Mouse (Mus musculus) intestine, embryonic 14.5 days (tissue): Measurements from ENCODE around the gene Slc52a3. TPM values are rescaled to one million over a fixed set of nuclear protein-coding genes. Genes with fewer than 3 reads are reported as not detected.

ENCODE experiments used
- ATAC-seq: fragments of 200-750 bp; cut with Nextera tagmentation; replicated peaks from 2 replicates; pipeline ENCODE4 v1.8.0; 2017; ENCODE audit warnings: low read depth, moderate number of reproducible peaks, moderate TSS enrichment, moderate library complexity; ENCODE audit not compliant: low FRiP score, low TSS enrichment
- DNase-seq: peaks from one replicate; pipeline ENCODE4 v3.0.0-alpha.2; 2018; ENCODE audit warnings: low spot score
- H3K27ac ChIP-seq: fragments of 300-500 bp; sonication (generic); 2 replicates; pipeline ENCODE4 v1.5.1; 2014; ENCODE audit warnings: low read depth, mild to moderate bottlenecking, control low read depth
- H3K27me3 ChIP-seq: fragments of 300-500 bp; sonication (generic); replicated peaks from 2 replicates; pipeline ENCODE4 v1.6.1; 2014; ENCODE audit warnings: low read length, control low read depth; ENCODE audit not compliant: control insufficient read depth, insufficient read depth
- H3K36me3 ChIP-seq: fragments of 300-500 bp; sonication (generic); 2 replicates; pipeline ENCODE4 v1.6.1; 2014; ENCODE audit warnings: low read length, control low read depth; ENCODE audit not compliant: control insufficient read depth, insufficient read depth
- H3K4me1 ChIP-seq: fragments of 300-500 bp; sonication (generic); replicated peaks from 2 replicates; pipeline ENCODE4 v1.6.1; 2014; ENCODE audit warnings: low read length, control low read depth, mixed read lengths; ENCODE audit not compliant: control insufficient read depth, insufficient read depth
- H3K4me2 ChIP-seq: fragments of 300-500 bp; sonication (generic); 2 replicates; pipeline ENCODE4 v1.6.1; 2014; ENCODE audit warnings: low read length
- H3K4me3 ChIP-seq: fragments of 300-500 bp; sonication (generic); 2 replicates; pipeline ENCODE4 v1.5.1; 2014; ENCODE audit warnings: low read depth, low read length, control low read depth, mixed read lengths
- H3K9ac ChIP-seq: fragments of 300-500 bp; sonication (generic); 2 replicates; pipeline ENCODE4 v1.6.1; 2014; ENCODE audit warnings: mild to moderate bottlenecking, low read length
- H3K9me3 ChIP-seq: fragments of 300-500 bp; sonication (generic); 2 replicates; pipeline ENCODE4 v1.6.1; 2016; ENCODE audit warnings: low read length, control low read depth; ENCODE audit not compliant: control insufficient read depth
- WGBS: fragments of 180-500 bp; shearing (Covaris S2); extraction: QIAGEN DNeasy Blood & Tissue Kit; methylation state at CpG from one replicate; pipeline ENCODE4 v1.1.7; 2014; 5-methylcytosine and 5-hydroxymethylcytosine counted together
- polyA plus RNA-seq: library from polyadenylated mRNA; unstranded; fragments of >200 nt; fragmentation: Nextera tagmentation; extraction: Ambion mirVana; gene quantifications from 2 replicates; pipeline ENCODE4 v1.2.1, GENCODE M21; 2014

Gene Slc52a3
- polyA plus RNA-seq, 1 experiment from 2014 or later, result 1.8 TPM

DNA sequence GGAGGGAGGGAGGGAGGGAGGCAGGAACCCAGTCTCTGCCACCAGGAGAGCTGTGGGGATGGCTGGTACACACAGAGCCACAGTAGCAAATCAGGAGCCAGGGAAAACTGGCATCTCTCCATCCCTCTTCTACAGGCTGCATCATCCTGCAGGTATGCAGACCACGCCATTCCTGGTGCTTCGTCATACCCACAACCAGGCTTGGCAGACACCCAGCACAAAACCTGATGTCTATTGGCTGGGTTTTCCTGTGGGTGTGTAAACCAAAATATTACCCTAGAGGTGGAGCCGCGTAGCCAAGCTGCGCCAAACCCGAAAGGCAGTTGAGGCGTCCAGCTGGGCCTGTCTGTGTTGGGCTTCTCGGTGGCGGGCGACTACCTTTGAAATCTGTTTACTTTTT lies 33.8 kb upstream of the Slc52a3 start:
- Histone ChIP-seq H3K27ac (no peak overlapping the region), H3K4me3 (no peak overlapping the region), H3K9me3 (no peaks in the 10 kb centered on the region), H3K27me3 (no peaks in the 10 kb centered on the region), H3K4me2 (no peak overlapping the region), H3K36me3 (no peaks in the 10 kb centered on the region), H3K4me1 (0 out of 2 replicates have a peak, but pooled peaks cover 6% of the 10 kb centered on the region), H3K9ac (no peak overlapping the region)
- WGBS, result 55% methylated on average over 10 of the region's 10 CpGs
- DNase-seq, result no peak
- peak; percentile 63; the same call in 1 of the 2 replicates for ATAC-seq

DNA sequence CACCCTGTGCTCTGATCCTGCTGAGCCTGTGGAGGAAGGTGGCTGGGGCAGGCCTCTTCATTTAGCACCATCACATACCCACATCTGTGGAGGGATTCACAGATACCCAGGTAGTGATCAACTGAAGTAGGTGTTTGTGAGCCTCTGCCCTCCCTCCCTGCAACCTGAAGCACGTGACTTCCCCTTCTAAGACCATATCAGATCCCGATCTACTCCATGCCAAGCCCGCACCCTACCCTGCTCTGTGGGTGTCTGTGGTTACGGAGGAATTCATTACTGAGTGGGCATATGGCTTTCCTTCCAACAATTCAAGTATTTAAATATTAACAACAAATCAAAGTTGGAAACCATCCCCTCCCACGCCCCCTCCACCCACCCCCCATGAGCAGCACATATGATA lies 33.0 kb upstream of the Slc52a3 start:
- Histone ChIP-seq H3K36me3 (no peaks in the 10 kb centered on the region), H3K4me1 (0 out of 2 replicates have a peak, but pooled peaks cover 6% of the 10 kb centered on the region), H3K27me3 (no peaks in the 10 kb centered on the region), H3K4me2 (no peak overlapping the region), H3K27ac (no peak overlapping the region), H3K9ac (no peak overlapping the region), H3K9me3 (no peaks in the 10 kb centered on the region), H3K4me3 (no peak overlapping the region)
- ATAC-seq, result no peak
- no peak for DNase-seq
- WGBS, result 89% methylated on average over 5 of the region's 5 CpGs

DNA sequence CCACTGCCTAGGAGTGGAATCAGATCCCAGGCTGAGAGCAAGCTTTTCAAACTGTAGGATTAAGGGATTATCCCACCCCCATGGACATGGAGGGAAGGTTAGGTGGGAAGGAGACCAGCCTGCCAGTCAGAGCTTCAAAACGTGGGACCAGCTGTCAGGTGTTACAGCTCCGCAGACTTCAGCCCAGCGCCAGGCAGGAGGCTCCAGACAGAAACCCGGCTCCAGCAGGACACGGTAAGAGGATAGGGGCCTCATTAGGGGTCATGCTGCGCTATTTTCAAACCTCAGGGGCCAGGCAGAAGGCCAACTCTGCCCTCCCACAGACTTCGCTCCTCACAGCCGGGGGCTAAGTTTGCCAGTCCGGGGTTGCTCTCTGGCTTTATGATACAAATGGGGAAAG lies 32.3 kb upstream of the Slc52a3 start:
- Histone ChIP-seq H3K4me3 (no peak overlapping the region), H3K27ac (no peak overlapping the region), H3K9me3 (no peaks in the 10 kb centered on the region), H3K9ac (no peak overlapping the region), H3K27me3 (no peaks in the 10 kb centered on the region), H3K4me2 (no peak overlapping the region), H3K4me1 (0 out of 2 replicates have a peak, but pooled peaks cover 6% of the 10 kb centered on the region), H3K36me3 (no peaks in the 10 kb centered on the region)
- DNase-seq, result no peak
- ATAC-seq, result no peak
- WGBS, result 17% methylated on average over 9 of the region's 9 CpGs

DNA sequence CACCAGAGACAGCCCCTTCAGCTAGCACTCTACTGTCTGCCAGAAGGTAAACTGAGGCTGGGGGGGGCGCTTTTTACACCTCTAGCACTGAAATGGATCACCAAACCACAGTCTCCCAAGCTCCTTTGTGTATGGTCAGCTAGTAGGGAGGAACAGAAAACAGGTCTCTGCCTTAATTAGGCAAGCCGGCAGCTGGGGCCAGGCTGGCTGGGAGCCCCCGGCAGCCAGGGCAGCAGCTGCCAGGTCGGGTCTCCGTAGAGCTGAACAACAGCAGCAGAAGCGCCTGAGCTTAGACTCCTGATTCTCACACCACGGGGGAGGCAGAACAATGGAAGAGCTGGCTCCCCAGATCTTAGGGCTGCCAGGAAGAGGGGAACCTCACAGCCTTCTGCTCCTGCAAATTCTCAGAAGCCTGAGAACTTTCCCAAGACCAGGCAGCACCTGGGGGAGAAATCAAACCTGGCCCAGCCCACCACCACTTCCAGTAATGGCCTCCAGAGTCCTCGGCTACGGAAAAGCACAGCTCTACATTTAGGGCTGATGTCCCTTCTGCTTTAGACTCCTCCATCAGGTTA lies 29.0 kb upstream of the Slc52a3 start:
- H3K27me3 ChIP-seq, result no peaks in the 10 kb centered on the region
- no peaks in the 10 kb centered on the region for H3K9me3 ChIP-seq
- no peak overlapping the region for H3K4me3 ChIP-seq
- no peak overlapping the region for H3K4me2 ChIP-seq
- H3K36me3 ChIP-seq, result peaks cover 6% of the 10 kb centered on the region; the same call in 1 of the 2 replicates
- DNase-seq, result no peak
- H3K4me1 ChIP-seq, result peaks cover 21% of the 10 kb centered on the region; the same call in 1 of the 2 replicates
- 36% methylated on average over 9 of the region's 9 CpGs for WGBS
- no peak overlapping the region for H3K9ac ChIP-seq
- H3K27ac ChIP-seq, result no peak overlapping the region
- no peak for ATAC-seq

DNA sequence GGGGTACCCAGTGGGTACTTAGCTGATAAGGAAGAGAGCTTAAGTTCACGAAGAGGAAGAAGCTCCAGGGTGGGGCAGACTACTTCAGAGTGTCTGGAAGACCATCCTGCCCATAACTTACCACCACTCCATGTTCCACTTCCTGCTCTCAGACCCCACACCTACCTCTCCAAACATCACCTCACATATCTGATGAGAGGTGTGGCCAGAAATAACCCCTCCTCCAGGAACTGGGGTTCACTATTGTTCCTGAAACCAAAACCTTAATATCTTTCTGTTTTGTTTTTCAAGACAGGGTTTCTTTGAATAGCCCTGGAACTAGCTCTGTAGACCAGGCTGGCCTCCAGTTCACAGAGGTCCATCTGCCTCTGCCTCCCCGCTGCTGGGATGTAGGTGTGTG lies 28.5 kb upstream of the Slc52a3 start:
- ATAC-seq (no peak), DNase-seq (no peak)
- Histone ChIP-seq H3K4me3 (no peak overlapping the region), H3K4me1 (peaks cover 21% of the 10 kb centered on the region; the same call in 1 of the 2 replicates), H3K27me3 (no peaks in the 10 kb centered on the region), H3K36me3 (peaks cover 6% of the 10 kb centered on the region; the same call in 1 of the 2 replicates), H3K27ac (no peak overlapping the region), H3K4me2 (no peak overlapping the region), H3K9me3 (no peaks in the 10 kb centered on the region), H3K9ac (no peak overlapping the region)
- 62% methylated on average over 2 of the region's 2 CpGs for WGBS

DNA sequence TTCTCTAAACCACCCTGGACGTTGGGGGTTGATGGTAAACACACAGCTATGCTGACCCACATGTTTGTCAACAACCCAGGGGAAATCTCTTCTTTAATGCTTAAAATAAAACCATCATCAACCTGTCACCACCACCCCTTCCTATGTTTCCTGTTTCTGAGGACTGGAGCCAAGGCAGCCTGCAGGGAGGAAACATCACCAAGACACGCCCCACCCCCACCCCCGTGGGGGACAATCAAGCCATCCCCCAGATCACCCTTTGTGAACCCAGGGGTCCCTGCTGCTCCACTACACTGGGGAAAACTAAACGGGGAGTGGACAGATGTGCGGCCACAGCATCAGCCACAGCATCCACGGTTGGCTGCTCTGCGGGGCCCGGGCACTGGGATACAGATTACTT lies 27.9 kb upstream of the Slc52a3 start:
- H3K27me3 ChIP-seq, result no peaks in the 10 kb centered on the region
- DNase-seq, result no peak

DNA sequence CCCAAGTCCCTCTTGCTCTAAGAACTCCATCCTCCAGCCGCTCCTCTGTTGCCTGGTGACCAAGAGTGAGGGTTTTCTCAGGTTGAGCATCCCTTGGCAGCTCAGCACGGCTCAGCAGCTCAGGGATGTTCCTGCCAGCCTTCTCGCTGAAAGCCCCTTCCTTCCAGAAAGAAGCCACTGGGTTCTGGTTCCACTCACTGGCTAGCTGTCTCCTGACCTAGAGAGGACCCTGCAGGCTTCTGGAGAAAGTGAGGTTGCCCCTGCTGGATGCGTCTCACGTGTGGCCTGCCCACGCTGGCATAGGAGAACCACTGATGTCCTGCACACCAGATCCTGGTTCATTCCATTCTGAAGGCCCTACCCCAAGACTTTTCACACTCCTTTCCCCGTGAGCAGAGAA lies 27.3 kb upstream of the Slc52a3 start:
- no peak for ATAC-seq
- Histone ChIP-seq H3K4me1 (peaks cover 21% of the 10 kb centered on the region; the same call in 1 of the 2 replicates), H3K4me3 (no peak overlapping the region)

More for the DNA sequence above, 27.9 kb upstream of the Slc52a3 start:
- no peak overlapping the region for H3K27ac ChIP-seq
- peaks cover 6% of the 10 kb centered on the region; the same call in 1 of the 2 replicates for H3K36me3 ChIP-seq
- H3K4me3 ChIP-seq, result no peak overlapping the region
- H3K9ac ChIP-seq, result no peak overlapping the region
- no peak for ATAC-seq
- no peaks in the 10 kb centered on the region for H3K9me3 ChIP-seq
- 85% methylated on average over 8 of the region's 8 CpGs for WGBS
- H3K4me1 ChIP-seq, result peaks cover 21% of the 10 kb centered on the region; the same call in 1 of the 2 replicates
- no peak overlapping the region for H3K4me2 ChIP-seq

DNA sequence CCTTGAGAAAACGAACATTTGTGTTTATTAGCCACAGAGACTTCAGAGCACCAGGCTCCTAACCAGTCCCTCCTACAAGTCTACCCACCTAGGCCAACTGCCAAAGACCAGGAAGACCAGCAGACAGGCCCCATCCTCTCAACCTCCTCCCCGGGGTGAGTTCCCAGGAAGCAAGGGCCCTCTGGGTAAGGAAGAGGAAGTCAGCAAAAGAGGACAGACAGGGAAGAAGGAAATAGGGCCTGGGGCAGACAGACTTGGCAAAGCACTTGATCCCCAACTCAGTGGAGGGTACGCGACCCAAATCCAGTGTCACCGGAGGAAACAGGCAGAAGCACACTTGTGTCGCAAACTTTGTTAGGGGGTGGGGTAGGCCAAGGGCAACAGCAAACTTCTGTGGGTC lies 26.9 kb upstream of the Slc52a3 start:
- peaks cover 17% of the 10 kb centered on the region; the same call in 1 of the 2 replicates for H3K4me1 ChIP-seq

More for the DNA sequence above, 27.3 kb upstream of the Slc52a3 start:
- Histone ChIP-seq H3K4me2 (no peak overlapping the region), H3K9me3 (no peaks in the 10 kb centered on the region), H3K27me3 (no peaks in the 10 kb centered on the region), H3K9ac (no peak overlapping the region), H3K27ac (no peak overlapping the region), H3K36me3 (peaks cover 6% of the 10 kb centered on the region; the same call in 1 of the 2 replicates)
- 91% methylated on average over 7 of the region's 7 CpGs for WGBS
- no peak for DNase-seq

More for the DNA sequence above, 26.9 kb upstream of the Slc52a3 start:
- Histone ChIP-seq H3K9ac (no peak overlapping the region), H3K9me3 (no peaks in the 10 kb centered on the region), H3K4me2 (no peak overlapping the region), H3K27ac (no peak overlapping the region), H3K36me3 (peaks cover 6% of the 10 kb centered on the region; the same call in 1 of the 2 replicates), H3K4me3 (no peak overlapping the region), H3K27me3 (no peaks in the 10 kb centered on the region)
- ATAC-seq (no peak), DNase-seq (no peak)
- WGBS, result 96% methylated on average over 6 of the region's 6 CpGs
